Mouse (Mus musculus): ENCODE data around the gene Psd4.

DNA sequence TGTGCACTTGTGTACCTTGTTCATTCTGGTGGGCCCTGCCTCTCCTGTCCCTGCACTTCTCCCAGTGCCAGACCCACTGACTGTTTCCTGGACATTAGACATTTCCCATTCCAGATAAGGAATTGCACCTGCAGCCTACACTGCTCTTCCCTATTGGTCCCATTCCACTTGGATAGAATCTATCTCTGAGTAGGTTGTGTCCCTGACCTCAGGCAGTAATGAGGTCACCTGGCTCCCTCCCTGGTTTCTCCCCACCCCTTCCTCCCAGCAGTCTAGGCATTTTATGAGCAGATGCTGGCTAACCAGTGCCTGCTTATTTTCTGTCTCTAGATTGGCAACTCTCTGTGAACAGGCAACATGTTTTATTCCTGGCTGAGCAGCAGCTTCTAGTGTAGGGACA lies 17.0 kb downstream of the Psd4 start:
- TF ChIP-seq CTCF (conservative IDR thresholded peaks at IDR 0.05; ENCODE audit: low read length) (no peak), POU5F1 (IDR thresholded peaks at IDR 0.05; ENCODE audit: borderline replicate concordance, low read length) (no peak)

Data from E14TG2a.4 (cell line).